ENCODE assay signal across 9 mouse cellular contexts in the genomic region with DNA sequence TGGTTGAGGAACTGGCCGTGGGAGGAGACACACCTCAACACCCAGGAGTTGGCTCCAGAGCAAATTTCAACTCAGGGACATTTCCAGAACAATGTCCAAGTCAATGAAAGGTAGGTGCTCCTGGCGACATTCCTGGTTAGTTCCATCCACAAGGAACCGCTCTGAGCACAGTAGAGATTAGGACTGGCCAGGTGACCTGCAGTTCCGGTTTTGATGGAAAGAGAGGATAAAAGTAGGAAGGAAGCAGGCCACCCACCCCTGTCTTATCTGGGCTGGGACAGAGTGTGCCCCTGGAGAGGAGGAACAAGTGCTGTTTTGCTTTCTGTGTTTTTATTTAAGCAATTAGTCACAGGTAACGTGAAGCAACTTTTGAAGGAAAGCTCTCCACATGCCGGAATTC. TPM values are rescaled to one million over a fixed set of nuclear protein-coding genes. Genes with fewer than 3 reads are reported as not detected.
A peak's percentile ranks its signal among the peaks of the same experiment; 100 is the strongest.
DNase-seq lines count a peak whose midpoint lies in the region; ATAC-seq and TF ChIP-seq lines count a peak whose summit lies in the region.
"Had no signal": no experiment of that assay in that cellular context is flagged by ENCODE, and none has a peak within 500 bp of the region (broad histone marks: within the 10 kb centered on the region; RNA-seq: fewer than 3 reads in every experiment).

No protein-coding gene starts in this region.

- 0 out of 2 replicates have a peak, but pooled peaks have one; percentile 7 for TF ChIP-seq EP300 in ES-Bruce4 (IDR thresholded peaks at IDR 0.05; ENCODE audit: insufficient read depth, low read depth, low read length)

- H3K9me3 ChIP-seq in ES-Bruce4 (replicated peaks; ENCODE audit: control insufficient read depth, insufficient read depth, low read length, poor library complexity, severe bottlenecking) (no peaks in the 10 kb centered on the region), ES-E14 (ENCODE audit: control insufficient read depth, insufficient read depth, low read depth, low read length) (no peaks in the 10 kb centered on the region)
- no peaks in the 10 kb centered on the region for H3K9me3 ChIP-seq in lung, embryonic 14.5 days (ENCODE audit: low read depth, low read length)
- H3K9me3 ChIP-seq: hindbrain, embryonic 13.5 days had no signal

- no peak for TF ChIP-seq CTCF in ES-Bruce4 (IDR thresholded peaks at IDR 0.05; ENCODE audit: low read depth, low read length)
- no peak for TF ChIP-seq CTCF in lung, embryonic 14.5 days (IDR thresholded peaks at IDR 0.05; ENCODE audit: low read depth)

- ATAC-seq in lung, embryonic 14.5 days (ENCODE audit: insufficient read depth), result peak; percentile 39
- no peak for ATAC-seq in activated CD4-positive, CD25-positive, alpha-beta regulatory T cell, adult 4 months

- H3K4me3 ChIP-seq in ES-Bruce4 (ENCODE audit: low read depth, low read length) (no peak overlapping the region), ES-E14 (ENCODE audit: insufficient read depth in 1 of 2, low read depth in 1 of 2, low read length in 2 of 2, poor library complexity in 1 of 2, severe bottlenecking in 1 of 2) (no peak overlapping the region)
- H3K4me3 ChIP-seq in lung, embryonic 14.5 days (ENCODE audit: low read depth, low read length), result no peak overlapping the region
- H3K4me3 ChIP-seq: hindbrain, embryonic 13.5 days; left cerebral cortex, adult 2 months had no signal

- H3K4me2 ChIP-seq in lung, embryonic 14.5 days, result peak overlapping the region; percentile 35; the same call in 1 of the 2 replicates
- H3K4me2 ChIP-seq: hindbrain, embryonic 13.5 days had no signal

- no peak for DNase-seq in ES-E14 (ENCODE audit: low read depth, low spot score)
- peak; percentile 34 to 60 for DNase-seq in kidney, adult 8-10 months
- DNase-seq in lung, embryonic 14.5 days, result no peak
- no peak for DNase-seq in spleen, adult 12 weeks (ENCODE audit: low spot score)
- DNase-seq in T-cell, adult 2 months (ENCODE audit: low spot score), result no peak

- H3K36me3 ChIP-seq in ES-Bruce4 (ENCODE audit: control insufficient read depth, insufficient read depth, low read length, poor library complexity, severe bottlenecking) (no peaks in the 10 kb centered on the region), ES-E14 (ENCODE audit: control insufficient read depth, insufficient read depth, low read length, poor library complexity, severe bottlenecking) (no peaks in the 10 kb centered on the region)
- no peaks in the 10 kb centered on the region for H3K36me3 ChIP-seq in lung, embryonic 14.5 days (ENCODE audit: insufficient read depth)
- H3K36me3 ChIP-seq: hindbrain, embryonic 13.5 days had no signal

- TF ChIP-seq POLR2A in ES-Bruce4 (IDR thresholded peaks at IDR 0.05; ENCODE audit: insufficient read depth, low read length), result no peak

- no peak overlapping the region for H3K9ac ChIP-seq in ES-Bruce4 (ENCODE audit: low read depth, poor library complexity, severe bottlenecking)
- no peak overlapping the region for H3K9ac ChIP-seq in ES-E14 (ENCODE audit: insufficient read depth, low read depth, low read length, poor library complexity, severe bottlenecking)
- no peak overlapping the region for H3K9ac ChIP-seq in lung, embryonic 14.5 days
- H3K9ac ChIP-seq: hindbrain, embryonic 13.5 days had no signal

- H3K4me1 ChIP-seq in ES-Bruce4 (ENCODE audit: control insufficient read depth, insufficient read depth, low read length) (peaks cover 9% of the 10 kb centered on the region), ES-E14 (ENCODE audit: control insufficient read depth in 2 of 2, insufficient read depth in 2 of 2, low read length in 2 of 2, poor library complexity in 1 of 2) (peaks cover 6 to 36% of the 10 kb centered on the region in 2 experiments)
- H3K4me1 ChIP-seq in lung, embryonic 14.5 days (ENCODE audit: insufficient read depth), result peaks cover 23% of the 10 kb centered on the region

- no peaks in the 10 kb centered on the region for H3K27me3 ChIP-seq in ES-Bruce4 (ENCODE audit: control insufficient read depth, insufficient read depth, low read length, poor library complexity, severe bottlenecking)
- H3K27me3 ChIP-seq in lung, embryonic 14.5 days (ENCODE audit: insufficient read depth, low read length), result no peaks in the 10 kb centered on the region
- H3K27me3 ChIP-seq: hindbrain, embryonic 13.5 days had no signal

- in situ Hi-C loops in ES-E14 (cut with MboI; ENCODE audit: low sequenced_read_pairs in 2 of 2, unreplicated experiment in 2 of 2), result no loop called here

- H3K27ac ChIP-seq in ES-Bruce4 (ENCODE audit: insufficient read depth, low read length) (peak overlapping the region; percentile 90), ES-E14 (ENCODE audit: insufficient read depth, low read depth, low read length, poor library complexity, severe bottlenecking) (peak overlapping the region; percentile 86)
- H3K27ac ChIP-seq in lung, embryonic 14.5 days (ENCODE audit: low read depth), result peak overlapping the region; percentile 93
- H3K27ac ChIP-seq: hindbrain, embryonic 13.5 days; left cerebral cortex, adult 2 months had no signal

- 44% methylated on average over 6 of the region's 6 CpGs for WGBS in lung, embryonic 14.5 days

TF ChIP-seq in ES-E14, 5 proteins besides CTCF, POLR2A, EP300 and RAD21:
- TF ChIP-seq ZC3H11A (IDR thresholded peaks at IDR 0.05; ENCODE audit: borderline replicate concordance, low read depth, low read length), result no peak
- TF ChIP-seq MAFK (IDR thresholded peaks at IDR 0.05; ENCODE audit: insufficient read depth, low read depth, low read length), result no peak
- no peak for TF ChIP-seq HCFC1 (IDR thresholded peaks at IDR 0.05; ENCODE audit: borderline replicate concordance, insufficient read depth, low read length)
- TF ChIP-seq ZNF384 (IDR thresholded peaks at IDR 0.05; ENCODE audit: low read depth, low read length), result no peak
- no peak for TF ChIP-seq CHD2 (IDR thresholded peaks at IDR 0.05; ENCODE audit: low read depth, low read length)

RNA-seq across cellular contexts. Expression of a gene that starts 28.8 kb away (rescaled TPM):
- 44.2 and 44.3 TPM in 2 replicates for polyA plus RNA-seq in ES-Bruce4 (2011; ENCODE audit: insufficient read depth, insufficient read length, low read depth, missing spikeins)
- total RNA-seq in ES-E14 (2012; rRNA removed), result 22.8 and 38.0 TPM in 2 replicates
- polyA plus RNA-seq in lung, embryonic 14.5 days (2014; fragmentation: Nextera tagmentation; extraction: Ambion mirVana), result 41.5 and 48.3 TPM in 2 replicates
- polyA plus RNA-seq in activated CD4-positive, CD25-positive, alpha-beta regulatory T cell, adult 4 months (2017; shearing (Covaris generic)), result 1 to 10 TPM; 2.0 to 2.4 TPM

Comparison
In these comparisons a context has a peak if more than half of its experiments do, and no peak if none do; other contexts are left out.
1. DNase-seq: peak in kidney, adult 8-10 months (2 of 2); none in ES-E14 (single experiment), lung, embryonic 14.5 days (single experiment), spleen, adult 12 weeks (single experiment) and T-cell, adult 2 months (single experiment).
2. RNA of a gene that starts 28.8 kb away (polyA plus RNA-seq): 44.2 to 44.3 TPM in ES-Bruce4 and 41.5 to 48.3 TPM in lung, embryonic 14.5 days; 2.0 to 2.4 TPM in activated CD4-positive, CD25-positive, alpha-beta regulatory T cell, adult 4 months; every median in the first group is over 10 times any median in the second.
3. Peak in every context shown above with its lines, with median percentiles within 50 percentile points of each other: H3K27ac ChIP-seq.